Mouse (Mus musculus): ENCODE results near the gene Jarid2.

The Jarid2 gene

DNA sequence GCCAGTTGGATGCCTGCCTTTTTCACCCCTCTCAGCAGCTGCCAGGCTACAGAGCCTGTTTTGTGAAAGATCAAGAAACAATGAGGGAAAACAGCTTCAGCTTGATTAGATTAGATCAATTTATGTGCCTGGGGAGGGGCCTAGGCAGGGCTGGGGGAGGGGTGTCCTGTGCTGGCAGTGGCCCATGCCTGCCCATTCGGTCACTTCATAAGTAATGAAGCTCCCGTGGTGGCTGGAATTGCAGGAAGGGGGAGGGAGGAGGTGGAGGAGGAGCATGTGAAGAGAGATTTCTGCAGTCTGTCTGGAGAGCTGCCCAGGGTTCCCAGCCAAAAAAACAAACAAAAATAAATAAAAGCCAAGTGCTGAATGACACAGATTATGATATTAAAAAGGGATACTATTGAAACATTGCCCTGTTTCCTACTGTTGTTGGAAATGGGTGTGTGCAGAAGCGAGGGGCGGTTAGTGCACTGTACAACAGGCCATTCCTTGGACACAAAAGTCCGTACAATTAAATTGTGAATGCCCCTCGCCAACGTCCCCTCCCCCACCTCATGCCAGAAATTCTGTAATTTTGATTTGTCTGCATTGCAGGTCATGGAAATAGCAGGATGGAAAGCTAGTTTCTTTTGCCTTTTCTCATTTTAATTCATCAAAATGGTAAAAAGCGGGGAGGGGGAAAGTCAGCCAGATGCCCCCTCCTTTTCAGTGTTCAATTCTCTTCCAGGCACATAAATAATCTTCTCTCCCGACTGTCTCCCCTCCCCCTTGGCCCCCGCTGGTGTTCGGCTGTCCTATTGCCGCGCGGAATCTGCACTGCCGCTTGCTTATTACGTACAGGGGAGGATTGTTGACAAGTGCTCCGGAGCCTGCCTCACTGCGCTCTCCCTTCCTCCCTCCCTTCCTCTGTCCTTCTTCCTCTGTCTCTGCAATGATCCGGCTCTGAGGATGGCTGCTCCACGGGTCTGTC, 110.9 kb downstream of the Jarid2 start:
- peak; percentile 94 for DNase-seq (ENCODE audit: low spot score)

DNA sequence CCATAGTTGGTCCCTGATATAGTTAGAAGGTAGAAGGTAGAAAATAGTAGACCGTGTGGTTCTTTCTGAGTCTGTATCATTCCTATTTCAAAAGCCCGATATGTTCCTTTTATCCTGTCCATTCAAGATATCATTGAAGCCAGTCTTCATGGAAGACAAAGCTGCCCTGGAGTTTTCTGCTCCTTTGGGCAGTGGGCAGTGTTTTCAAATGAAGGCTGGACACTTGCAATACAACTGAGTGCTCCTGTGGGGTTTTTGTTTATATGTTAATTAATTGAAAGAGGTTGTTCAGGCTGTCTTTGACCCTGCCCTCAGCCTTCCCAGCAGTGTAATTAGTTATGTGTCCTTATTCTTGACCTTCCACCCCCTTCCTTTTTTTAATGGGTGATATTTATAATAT, 122.2 kb downstream of the Jarid2 start:
- DNase-seq (ENCODE audit: low spot score): no peak

GRCm38 (mm10) chr13:44852024-44852423, 122.8 kb downstream of the Jarid2 start:
- no peak for DNase-seq (ENCODE audit: low spot score)

GRCm38 (mm10) chr13:44865566-44865965, 136.3 kb downstream of the Jarid2 start:
- DNase-seq (ENCODE audit: low spot score): no peak

GRCm38 (mm10) chr13:44868037-44868650, 138.9 kb downstream of the Jarid2 start:
- DNase-seq (ENCODE audit: low spot score): peak; percentile 10

- peak; percentile 100 for DNase-seq (ENCODE audit: low spot score)
Measured at GRCm38 (mm10) chr13:44869418-44870119, 140.3 kb downstream of the Jarid2 start.

DNA sequence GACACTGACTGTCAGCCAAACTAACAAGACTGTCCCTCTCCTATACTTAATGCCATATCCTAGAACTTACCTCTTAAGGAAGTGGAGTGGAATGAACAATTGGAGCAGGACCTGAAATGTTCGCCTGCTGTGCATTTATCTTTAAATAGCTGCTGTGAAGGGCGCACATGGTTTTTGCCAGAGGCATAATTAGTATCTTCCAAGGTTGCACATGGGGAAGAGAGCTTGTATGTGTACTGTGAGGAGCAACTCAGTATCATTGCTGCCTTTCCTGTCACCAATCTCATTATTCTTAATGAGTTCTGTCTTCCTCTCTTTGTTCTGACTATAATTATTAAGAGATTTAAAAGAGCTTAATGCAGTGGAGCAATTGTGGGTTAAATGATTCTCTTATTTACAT, 147.5 kb downstream of the Jarid2 start:
- DNase-seq (ENCODE audit: low spot score): no peak

DNA sequence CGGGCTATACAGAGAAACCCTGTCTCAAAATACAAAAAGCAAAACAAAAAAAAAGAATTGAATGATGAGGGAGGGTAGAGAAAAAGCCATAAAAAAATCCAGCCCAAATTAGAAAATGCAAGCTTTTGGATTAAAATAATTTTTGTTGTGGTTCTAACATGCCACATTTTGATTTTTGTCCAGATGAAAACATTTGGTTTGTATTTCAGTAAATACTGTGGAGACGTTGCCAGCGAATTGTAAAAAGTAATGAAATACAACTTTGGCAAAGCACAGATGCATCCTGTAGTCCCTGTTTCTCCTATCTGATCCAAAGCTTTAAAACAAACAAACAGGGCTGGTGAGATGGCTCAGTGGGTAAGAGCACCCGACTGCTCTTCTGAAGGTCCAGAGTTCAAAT, 151.7 kb downstream of the Jarid2 start:
- DNase-seq (ENCODE audit: low spot score): peak; percentile 20

- DNase-seq (ENCODE audit: low spot score): no peak
Measured at GRCm38 (mm10) chr13:44886221-44886620, 156.9 kb downstream of the Jarid2 start.

DNA sequence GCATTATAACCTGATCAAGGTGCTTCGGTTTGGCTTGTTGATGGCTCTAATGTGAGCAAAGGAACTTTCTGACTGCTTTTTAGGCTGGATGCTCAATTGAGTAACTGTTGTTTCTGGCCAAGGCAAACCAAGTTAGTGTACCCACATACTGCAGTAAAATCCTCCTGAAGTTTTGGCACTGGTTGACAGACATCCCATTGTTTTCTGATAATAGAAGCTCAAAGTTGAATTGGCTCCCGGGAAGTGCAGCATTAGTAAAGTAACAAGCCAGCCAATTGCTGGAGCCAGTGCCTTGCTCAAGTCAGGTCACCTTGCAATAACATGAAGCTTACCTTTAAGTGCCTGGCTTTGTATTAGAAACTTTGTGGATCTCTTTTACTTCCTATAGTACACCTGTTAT, 161.3 kb downstream of the Jarid2 start:
- DNase-seq (ENCODE audit: low spot score): no peak

GRCm38 (mm10) chr13:44891813-44892730, 162.8 kb downstream of the Jarid2 start:
- DNase-seq (ENCODE audit: low spot score): no peak

DNA sequence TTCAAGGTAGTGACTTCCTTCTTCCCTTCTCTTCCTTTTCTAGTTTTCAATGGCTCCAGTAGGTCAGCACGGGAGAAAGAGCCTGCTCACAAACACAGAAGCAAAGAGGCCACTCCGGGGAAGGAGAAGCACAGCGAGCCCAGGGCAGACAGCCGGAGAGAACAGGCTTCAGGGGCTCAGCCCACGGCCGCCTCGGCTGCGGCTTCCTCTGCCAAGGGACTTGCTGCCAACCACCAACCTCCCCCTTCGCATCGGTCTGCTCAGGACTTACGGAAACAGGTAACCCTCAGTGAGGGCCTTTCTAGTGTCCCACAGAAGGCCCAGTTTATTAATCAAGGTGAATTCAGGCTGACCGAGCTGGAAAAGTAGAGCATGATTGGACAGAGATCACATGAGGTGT, 166.9 kb downstream of the Jarid2 start:
- no peak for DNase-seq (ENCODE audit: low spot score)

DNA sequence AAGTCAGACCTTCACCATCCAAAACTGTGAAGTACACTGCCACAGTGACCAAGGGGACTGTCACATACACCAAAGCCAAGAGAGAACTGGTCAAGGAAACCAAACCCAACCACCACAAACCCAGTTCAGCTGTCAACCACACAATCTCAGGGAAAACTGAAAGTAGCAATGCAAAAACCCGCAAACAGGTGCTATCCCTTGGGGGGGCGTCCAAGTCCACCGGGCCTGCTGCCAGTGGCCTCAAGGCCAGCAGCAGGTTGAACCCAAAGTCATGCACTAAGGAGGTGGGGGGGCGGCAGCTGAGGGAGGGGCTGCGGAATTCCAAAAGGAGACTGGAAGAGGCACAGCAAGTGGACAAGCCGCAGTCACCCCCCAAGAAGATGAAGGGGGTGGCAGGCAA, 173.0 kb downstream of the Jarid2 start:
- no peak for DNase-seq (ENCODE audit: low spot score)

DNA sequence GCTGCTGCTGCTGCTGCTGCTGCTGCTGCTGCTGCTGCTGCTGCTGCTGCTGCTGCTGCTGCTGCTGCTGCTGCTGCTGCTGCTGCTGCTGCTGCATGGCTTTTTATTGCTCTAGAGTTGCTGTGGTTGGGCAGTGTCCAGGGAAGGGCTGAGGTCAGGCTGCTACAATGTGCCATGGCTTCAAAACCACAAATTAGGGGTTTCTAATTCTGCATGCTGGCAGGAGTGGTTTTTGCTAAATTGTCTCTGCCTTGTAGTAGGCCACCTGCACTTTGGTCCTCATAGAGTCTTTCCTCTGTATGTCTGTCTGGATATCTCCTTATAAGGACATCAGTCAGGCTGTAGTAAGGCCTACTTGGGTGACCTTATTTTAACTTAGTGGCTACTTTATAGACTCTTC, 174.1 kb downstream of the Jarid2 start:
- DNase-seq (ENCODE audit: low spot score): no peak

GRCm38 (mm10) chr13:44904271-44904670, 175.0 kb downstream of the Jarid2 start:
- DNase-seq (ENCODE audit: low spot score): no peak

DNA sequence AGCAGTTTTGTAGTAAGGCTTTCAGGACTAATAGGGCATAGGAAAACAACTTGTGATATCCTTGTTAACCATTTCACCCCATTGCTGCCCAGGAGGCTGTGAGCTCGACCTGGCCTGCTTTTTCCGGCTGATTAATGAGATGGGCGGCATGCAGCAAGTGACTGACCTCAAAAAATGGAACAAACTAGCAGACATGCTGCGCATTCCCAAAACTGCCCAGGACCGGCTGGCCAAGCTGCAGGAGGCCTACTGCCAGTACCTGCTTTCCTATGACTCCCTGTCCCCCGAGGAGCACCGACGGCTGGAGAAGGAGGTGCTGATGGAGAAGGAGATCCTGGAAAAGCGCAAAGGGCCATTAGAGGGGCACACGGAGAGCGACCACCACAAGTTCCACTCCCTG, 176.9 kb downstream of the Jarid2 start:
- no peak for DNase-seq (ENCODE audit: low spot score)

DNA sequence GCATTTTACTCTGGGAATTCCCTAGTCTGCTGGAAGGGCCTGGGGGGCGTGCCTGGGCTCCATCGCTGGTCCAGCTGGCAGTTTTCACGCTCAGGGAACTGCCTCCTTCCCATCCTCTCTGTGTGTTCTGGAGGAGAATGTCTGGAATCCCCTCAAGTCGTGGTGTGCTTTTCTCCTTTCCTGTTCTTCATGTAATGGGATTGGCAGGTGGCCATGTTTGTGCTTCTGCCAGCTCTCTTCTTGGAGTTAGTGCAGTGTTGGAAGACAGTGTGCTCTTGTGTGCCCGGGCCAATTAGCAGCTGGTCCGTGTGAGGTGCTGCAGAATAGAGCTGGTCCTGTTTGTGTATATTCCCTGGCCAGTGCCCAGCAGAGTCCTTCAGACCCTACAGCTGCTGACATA, 178.4 kb downstream of the Jarid2 start:
- peak; percentile 93 for DNase-seq (ENCODE audit: low spot score)

- DNase-seq (ENCODE audit: low spot score): no peak
Measured at GRCm38 (mm10) chr13:44908790-44909189, 179.5 kb downstream of the Jarid2 start.

DNA sequence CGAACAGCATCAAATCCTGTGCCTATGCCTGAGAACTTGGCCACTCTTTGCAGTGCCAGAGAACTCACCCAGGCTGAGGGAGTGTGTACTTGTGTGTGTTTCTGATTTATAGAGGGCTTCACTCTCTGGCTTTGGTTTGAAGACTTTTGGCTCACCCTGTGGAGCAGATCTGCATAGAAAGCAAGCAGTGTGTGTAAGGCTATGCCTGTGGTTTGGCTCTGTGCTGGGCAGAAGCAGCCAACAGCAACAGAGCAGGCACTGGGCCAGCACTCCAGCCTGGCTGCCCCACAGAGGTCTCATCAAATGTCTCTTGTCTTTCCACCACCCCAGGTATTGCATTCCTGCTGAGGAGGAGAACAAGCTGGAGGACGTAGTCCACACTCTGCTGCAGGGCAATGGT, 183.6 kb downstream of the Jarid2 start:
- peak; percentile 84 for DNase-seq (ENCODE audit: low spot score)

GRCm38 (mm10) chr13:44913560-44913959, 184.3 kb downstream of the Jarid2 start:
- no peak for DNase-seq (ENCODE audit: low spot score)

- no peak for DNase-seq (ENCODE audit: low spot score)
Measured at GRCm38 (mm10) chr13:44915382-44915781, 186.1 kb downstream of the Jarid2 start.

DNA sequence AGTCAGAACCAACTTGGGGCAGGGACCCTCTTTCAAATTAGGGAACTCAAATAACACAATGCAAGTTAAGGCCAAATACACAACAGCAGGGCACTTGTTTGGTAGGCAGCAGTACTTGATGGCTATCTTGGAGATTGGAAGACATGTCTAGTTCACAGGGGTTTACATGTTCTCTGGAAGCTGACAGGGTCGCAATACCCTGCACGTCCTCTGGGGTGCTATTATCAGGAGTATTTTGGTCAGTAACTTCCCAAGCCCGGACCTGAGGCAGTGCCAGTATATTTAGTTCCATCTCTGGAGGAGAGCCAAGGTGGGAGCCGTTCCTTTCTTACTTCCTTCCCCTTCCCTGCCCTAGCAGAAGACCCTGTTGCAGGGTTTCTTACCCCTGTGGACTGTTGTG, 186.7 kb downstream of the Jarid2 start:
- peak; percentile 21 for DNase-seq (ENCODE audit: low spot score)

Data from adipocyte (in vitro differentiated cells).